Mouse (Mus musculus) megakaryocyte, embryonic 14.5 days (primary cell): ENCODE data around the gene Zfand2a. TPM values are rescaled to one million over a fixed set of nuclear protein-coding genes. Genes with fewer than 3 reads are reported as not detected.

ENCODE experiments used
- H3K27me3 ChIP-seq: replicated peaks from 2 replicates; pipeline ENCODE3; 2012; ENCODE audit warnings: inconsistent platforms
- H3K36me3 ChIP-seq: replicated peaks from 2 replicates; pipeline ENCODE3; 2012; ENCODE audit warnings: low read length, inconsistent platforms, mixed read lengths
- H3K4me1 ChIP-seq: 2 replicates; pipeline ENCODE4 v1.6.1; 2012; ENCODE audit warnings: inconsistent platforms
- H3K4me3 ChIP-seq: replicated peaks from 2 replicates; pipeline ENCODE3; 2012; ENCODE audit warnings: moderate library complexity, mild to moderate bottlenecking, inconsistent platforms
- H3K9me3 ChIP-seq: 2 replicates; pipeline ENCODE4 v1.6.1; 2012; ENCODE audit warnings: inconsistent platforms
- FLI1 ChIP-seq: IDR thresholded peaks from 2 replicates; pipeline ENCODE4 v1.6.1; 2012; ENCODE audit warnings: low read length, inconsistent platforms, mixed read lengths
- GATA1 ChIP-seq: IDR thresholded peaks from 3 replicates; pipeline ENCODE4 v1.6.1; 2012; ENCODE audit warnings: mixed read lengths, low read length, inconsistent platforms, borderline replicate concordance
- polyA plus RNA-seq: library from polyadenylated mRNA; stranded (reverse); fragments of >175 nt; gene quantifications from 2 replicates; pipeline ENCODE4 v1.2.3, GENCODE M21; 2012; ENCODE audit warnings: low replicate concordance; ENCODE audit not compliant: insufficient read depth

Zfand2a gene
- polyA plus RNA-seq, 1 experiment: 3.6 TPM

DNA sequence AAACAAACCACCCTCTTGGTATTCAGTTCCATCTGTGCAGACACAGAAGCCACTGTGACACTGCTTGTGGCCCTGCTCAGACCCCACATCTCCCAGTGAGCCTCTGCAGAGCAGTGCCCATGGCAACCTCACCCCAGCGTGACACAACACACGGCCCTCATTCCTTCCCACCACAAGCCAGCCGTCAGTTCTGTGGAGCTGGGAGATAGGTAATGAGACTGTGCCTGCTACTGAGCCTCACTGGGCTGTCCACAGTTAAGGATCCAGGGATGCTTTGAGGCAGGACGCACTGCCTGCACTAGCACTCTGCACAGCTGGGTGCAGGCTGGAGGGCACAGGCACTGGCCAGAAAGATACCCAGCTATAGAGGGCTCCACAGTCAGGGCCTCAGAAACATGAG lies 34.4 kb downstream of the Zfand2a start:
- TF ChIP-seq FLI1: no peak
- peaks cover 80% of the 10 kb centered on the region for H3K4me1 ChIP-seq
- peak overlapping the region; percentile 81 for H3K4me3 ChIP-seq
- H3K9me3 ChIP-seq: no peaks in the 10 kb centered on the region
- H3K36me3 ChIP-seq: peaks cover 38% of the 10 kb centered on the region
- no peaks in the 10 kb centered on the region for H3K27me3 ChIP-seq

DNA sequence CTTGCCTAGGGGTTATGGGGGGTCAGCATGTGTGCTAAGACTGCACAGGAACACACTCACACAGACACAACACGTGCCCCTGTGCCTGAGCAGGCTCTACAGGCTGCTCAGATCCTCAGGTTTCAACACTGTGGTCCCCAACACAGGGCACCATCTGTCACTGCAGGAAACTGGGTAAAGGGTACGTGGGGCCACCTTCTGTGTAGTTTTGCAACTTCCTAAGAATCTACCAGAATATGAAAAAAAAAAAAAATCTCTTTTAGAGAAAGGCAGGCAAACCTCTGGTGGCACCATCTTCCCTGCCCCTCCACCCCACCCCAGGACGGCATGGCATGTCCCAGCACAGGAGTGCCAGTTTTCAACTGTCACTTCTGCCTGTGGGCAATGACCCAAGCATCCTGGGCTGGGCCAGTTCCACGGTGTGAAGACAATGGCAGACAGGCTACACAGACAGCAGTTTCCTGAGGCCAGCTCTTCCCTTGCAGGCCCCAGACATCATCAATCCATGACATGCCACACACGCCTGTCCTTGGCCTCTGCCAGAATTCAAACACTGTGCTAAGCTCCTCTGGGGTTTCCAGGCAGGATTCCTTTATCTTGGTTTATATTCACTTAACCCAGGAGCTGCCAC lies 35.1 kb downstream of the Zfand2a start:
- Histone ChIP-seq H3K4me3 (peak overlapping the region; percentile 67), H3K27me3 (no peaks in the 10 kb centered on the region), H3K36me3 (peaks cover 33% of the 10 kb centered on the region), H3K4me1 (peaks cover 74% of the 10 kb centered on the region), H3K9me3 (no peaks in the 10 kb centered on the region)
- TF ChIP-seq GATA1 (no peak), FLI1 (no peak)

DNA sequence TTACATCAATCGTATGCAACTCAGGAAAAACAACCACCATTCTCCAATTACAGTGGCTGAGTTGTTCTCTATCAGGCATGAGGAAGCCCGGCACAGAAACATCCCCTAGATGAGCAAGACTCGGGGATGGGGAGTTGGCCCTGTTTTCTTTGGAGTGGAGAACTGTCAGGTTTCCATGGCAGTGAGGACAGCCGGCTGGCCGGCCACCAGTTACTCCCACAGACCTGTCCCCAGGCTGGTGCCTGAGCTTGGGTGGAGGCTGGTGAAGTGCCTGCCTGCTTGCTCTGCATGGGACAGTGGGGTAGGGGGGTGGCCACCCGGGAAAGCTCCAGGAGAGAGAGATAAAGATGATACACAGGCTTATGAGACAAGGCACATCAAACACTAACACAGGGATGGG lies 36.3 kb downstream of the Zfand2a start:
- Histone ChIP-seq H3K4me1 (peaks cover 61% of the 10 kb centered on the region), H3K4me3 (no peak overlapping the region), H3K27me3 (no peaks in the 10 kb centered on the region), H3K36me3 (peaks cover 22% of the 10 kb centered on the region), H3K9me3 (no peaks in the 10 kb centered on the region)
- TF ChIP-seq FLI1 (no peak), GATA1 (no peak)

DNA sequence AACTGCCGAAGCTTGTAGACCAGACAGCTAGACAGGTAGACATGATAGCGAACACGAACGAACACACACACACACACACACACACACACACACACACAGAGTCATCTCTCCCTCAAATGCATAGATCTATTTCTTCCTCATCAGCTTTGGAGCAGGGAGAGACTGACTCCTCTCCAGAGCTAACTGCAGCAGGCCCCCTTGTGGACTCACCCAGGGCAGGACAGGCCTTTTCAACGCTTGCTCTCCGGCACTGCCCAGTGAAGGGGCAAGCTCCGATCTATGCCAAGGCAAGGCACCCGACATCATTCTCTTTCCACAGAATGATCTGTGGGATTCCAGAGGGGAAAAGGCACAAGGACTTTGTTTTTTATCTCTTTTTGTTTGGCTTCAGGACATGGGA lies 39.1 kb downstream of the Zfand2a start:
- peaks cover 10% of the 10 kb centered on the region for H3K36me3 ChIP-seq
- no peak for TF ChIP-seq GATA1
- TF ChIP-seq FLI1: no peak
- H3K4me3 ChIP-seq: no peak overlapping the region
- peaks cover 53% of the 10 kb centered on the region for H3K4me1 ChIP-seq
- no peaks in the 10 kb centered on the region for H3K9me3 ChIP-seq
- H3K27me3 ChIP-seq: no peaks in the 10 kb centered on the region

DNA sequence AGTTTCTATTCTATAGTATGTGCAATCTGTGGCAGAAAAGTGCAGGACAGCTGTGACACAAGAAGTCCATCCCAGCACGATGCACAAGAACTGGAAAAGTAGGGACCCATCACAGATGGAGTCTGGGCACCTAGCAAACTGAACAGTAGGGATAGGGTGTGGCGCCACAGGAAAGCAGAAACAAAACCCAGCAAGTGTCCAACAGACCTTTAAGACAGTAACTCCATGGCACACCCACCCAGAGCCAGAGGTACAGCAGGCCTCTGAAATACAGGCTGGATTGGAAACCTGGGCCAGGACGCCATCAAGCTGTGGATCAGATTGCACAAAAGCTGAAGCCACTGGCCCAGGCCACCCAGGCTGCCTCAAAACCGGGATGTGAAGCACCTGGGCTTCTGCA lies 41.4 kb downstream of the Zfand2a start:
- TF ChIP-seq GATA1: no peak
- no peak for TF ChIP-seq FLI1
- Histone ChIP-seq H3K27me3 (no peaks in the 10 kb centered on the region), H3K9me3 (no peaks in the 10 kb centered on the region), H3K4me1 (peaks cover 50% of the 10 kb centered on the region), H3K4me3 (no peak overlapping the region), H3K36me3 (peaks cover 10% of the 10 kb centered on the region)

DNA sequence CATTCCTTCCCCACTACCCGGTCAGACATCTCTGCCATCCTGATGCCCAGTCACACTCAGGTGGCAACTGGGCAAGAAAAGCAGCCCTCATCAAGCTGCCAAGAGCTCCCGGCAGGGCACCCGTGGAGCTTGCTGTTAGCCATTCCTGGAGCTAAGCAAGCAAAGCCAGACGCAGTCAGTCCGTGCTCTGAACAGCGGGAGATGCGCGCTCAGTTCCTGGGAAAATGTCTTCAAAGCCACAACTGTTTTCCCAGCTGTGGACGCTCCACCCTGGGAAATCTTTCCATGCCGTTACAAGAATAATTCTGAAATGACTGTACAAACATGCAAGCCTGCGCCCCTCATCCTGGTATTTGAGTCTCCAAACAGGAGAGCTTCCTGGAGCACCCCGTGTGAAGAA lies 41.9 kb downstream of the Zfand2a start:
- Histone ChIP-seq H3K27me3 (no peaks in the 10 kb centered on the region), H3K4me3 (no peak overlapping the region), H3K36me3 (peaks cover 10% of the 10 kb centered on the region), H3K4me1 (peaks cover 51% of the 10 kb centered on the region), H3K9me3 (no peaks in the 10 kb centered on the region)
- TF ChIP-seq GATA1 (no peak), FLI1 (no peak)

DNA sequence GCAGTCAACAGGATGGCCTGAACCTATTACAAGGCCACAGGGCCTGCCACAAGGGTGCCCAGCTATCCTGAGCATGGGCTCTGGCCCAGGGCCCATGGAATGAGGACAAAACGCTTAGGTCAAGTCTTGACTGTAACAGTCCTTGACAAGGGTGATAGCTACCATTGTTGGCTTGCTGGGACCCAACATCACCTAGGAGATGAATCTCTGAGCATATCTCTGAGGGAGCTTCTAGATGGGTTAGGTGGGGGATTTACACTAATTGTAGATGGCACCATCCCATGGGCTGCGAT lies 42.7 kb downstream of the Zfand2a start:
- Histone ChIP-seq H3K36me3 (peaks cover 11% of the 10 kb centered on the region), H3K27me3 (no peaks in the 10 kb centered on the region), H3K4me1 (peaks cover 51% of the 10 kb centered on the region), H3K4me3 (no peak overlapping the region), H3K9me3 (no peaks in the 10 kb centered on the region)
- TF ChIP-seq GATA1 (no peak), FLI1 (no peak)

DNA sequence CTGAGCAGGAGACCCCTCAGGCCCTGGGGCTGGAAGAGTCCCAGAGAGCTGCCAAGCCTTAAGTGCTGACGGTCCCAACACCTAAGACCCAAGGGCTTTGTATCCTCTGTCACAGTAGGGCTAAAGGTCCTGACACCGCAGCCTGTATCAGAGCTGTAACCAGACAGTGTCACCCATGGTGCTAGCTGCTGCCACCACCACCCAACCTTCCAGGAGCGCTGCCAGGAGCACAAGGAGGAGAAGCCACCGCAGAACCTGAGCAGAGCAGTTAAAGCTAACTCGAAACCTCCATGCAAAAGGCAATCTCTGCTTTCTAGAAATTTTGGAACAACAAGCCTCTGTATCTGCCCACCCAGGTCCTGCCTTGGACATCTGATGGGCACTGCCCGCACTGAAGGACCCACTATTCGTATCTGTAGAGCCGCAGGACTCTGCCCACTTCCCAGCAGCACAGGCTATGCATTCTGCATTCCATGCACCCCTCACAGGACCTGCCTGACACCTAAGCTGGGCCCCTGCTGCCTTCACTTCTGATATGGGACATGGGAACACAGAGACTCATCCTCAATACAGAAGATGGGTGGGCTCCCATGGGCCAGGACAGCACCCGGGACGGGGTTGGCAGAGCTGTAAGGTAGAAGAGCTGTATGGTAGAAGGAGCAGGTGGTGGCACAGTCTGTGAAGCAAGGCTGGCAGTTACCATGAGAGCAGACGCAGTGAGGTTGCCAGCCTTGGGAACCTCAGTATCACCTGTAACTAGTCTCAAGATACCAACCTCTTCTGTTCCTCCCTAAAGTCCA lies 43.2 kb downstream of the Zfand2a start:
- TF ChIP-seq FLI1 (no peak), GATA1 (no peak)
- no peaks in the 10 kb centered on the region for H3K27me3 ChIP-seq
- H3K4me1 ChIP-seq: peaks cover 48% of the 10 kb centered on the region
- H3K9me3 ChIP-seq: no peaks in the 10 kb centered on the region
- H3K36me3 ChIP-seq: peaks cover 13% of the 10 kb centered on the region
- no peak overlapping the region for H3K4me3 ChIP-seq

DNA sequence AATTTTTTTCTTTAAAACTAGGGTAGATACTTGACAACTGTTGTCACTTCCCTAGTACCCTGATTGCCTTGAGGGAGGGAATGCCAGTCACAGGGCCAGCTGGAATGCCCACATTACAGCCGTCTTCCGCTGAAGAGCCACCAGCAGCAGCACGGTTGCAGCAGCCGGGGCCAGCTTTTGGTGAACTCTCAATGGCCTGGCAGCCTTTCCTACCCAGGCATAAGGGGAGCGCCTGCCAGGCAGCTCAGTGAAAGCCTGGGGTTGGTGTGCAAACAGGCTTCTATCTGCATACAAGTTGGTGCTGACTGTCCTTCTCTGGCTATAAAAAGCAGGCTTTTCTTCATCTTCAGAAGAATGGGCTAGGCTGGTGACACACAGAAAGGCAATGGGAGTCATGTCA lies 43.9 kb downstream of the Zfand2a start:
- peaks cover 41% of the 10 kb centered on the region for H3K4me1 ChIP-seq
- H3K27me3 ChIP-seq: no peaks in the 10 kb centered on the region
- TF ChIP-seq FLI1 (no peak), GATA1 (no peak)
- H3K4me3 ChIP-seq: no peak overlapping the region
- peaks cover 13% of the 10 kb centered on the region for H3K36me3 ChIP-seq
- no peaks in the 10 kb centered on the region for H3K9me3 ChIP-seq

DNA sequence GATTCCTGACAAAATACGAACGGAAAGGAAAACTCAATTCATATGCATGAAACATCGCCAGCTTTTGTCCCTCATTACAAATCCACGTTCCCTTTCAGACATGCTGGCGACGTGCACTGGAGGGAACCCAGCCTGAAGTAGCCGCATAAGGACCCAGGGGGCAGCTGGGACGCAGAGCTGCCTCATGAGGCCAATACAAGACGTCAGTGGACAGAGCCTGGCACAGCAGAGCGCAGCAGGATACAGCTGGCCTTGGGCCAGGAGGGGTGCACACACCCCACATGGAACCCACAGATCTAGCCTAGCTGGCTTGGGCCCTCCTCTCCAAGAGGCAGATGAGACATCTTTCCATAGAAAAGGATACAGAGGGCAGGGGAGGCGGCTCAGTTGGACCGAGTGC lies 45.9 kb downstream of the Zfand2a start:
- Histone ChIP-seq H3K9me3 (no peaks in the 10 kb centered on the region), H3K36me3 (peaks cover 14% of the 10 kb centered on the region)
- TF ChIP-seq GATA1 (no peak), FLI1 (no peak)

DNA sequence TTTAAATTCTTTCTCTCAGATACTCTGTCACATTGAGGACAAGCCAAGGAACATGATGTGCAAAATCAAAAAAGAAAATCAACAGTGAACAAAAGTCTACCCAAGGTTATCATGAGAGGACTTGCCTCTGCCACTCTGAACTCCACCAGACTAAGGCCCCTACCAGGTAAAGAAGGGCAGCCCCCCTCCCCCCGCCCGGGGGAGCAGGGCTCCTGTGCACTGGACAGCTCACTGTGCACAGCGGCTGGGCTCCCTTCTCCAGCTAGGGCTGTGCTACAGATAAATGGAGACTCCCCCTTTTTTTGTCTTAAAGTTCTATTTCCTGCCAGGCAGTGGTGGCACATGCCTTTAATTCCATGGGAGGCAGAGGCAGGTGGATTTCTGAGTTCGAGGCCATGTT lies 46.6 kb downstream of the Zfand2a start:
- H3K4me3 ChIP-seq: no peak overlapping the region
- H3K36me3 ChIP-seq: peaks cover 16% of the 10 kb centered on the region
- H3K4me1 ChIP-seq: peaks cover 56% of the 10 kb centered on the region
- TF ChIP-seq GATA1 (no peak), FLI1 (no peak)
- H3K27me3 ChIP-seq: no peaks in the 10 kb centered on the region
- H3K9me3 ChIP-seq: no peaks in the 10 kb centered on the region

More for the DNA sequence above, 45.9 kb downstream of the Zfand2a start:
- H3K4me1 ChIP-seq: peaks cover 51% of the 10 kb centered on the region
- no peak overlapping the region for H3K4me3 ChIP-seq
- no peaks in the 10 kb centered on the region for H3K27me3 ChIP-seq
